Comparison of ENCODE assay signal across 8 mouse cellular contexts in genomic region chrX:105079151-105079550, GRCm38 (mm10). TPM values are rescaled to one million over a fixed set of nuclear protein-coding genes. Genes with fewer than 3 reads are reported as not detected.
DNase-seq lines count a peak whose midpoint lies in the region; ATAC-seq and TF ChIP-seq lines count a peak whose summit lies in the region.

No protein-coding gene starts in this region.

- H3K36me3 ChIP-seq in heart, embryonic 12.5 days: peaks cover 11% of the 10 kb centered on the region; the same call in 1 of the 2 replicates
- peaks cover 4 to 20% of the 10 kb centered on the region in 2 experiments for H3K36me3 ChIP-seq in MEL (ENCODE audit: control insufficient read depth in 1 of 2, insufficient read depth in 2 of 2, low read length in 2 of 2)
- peaks cover 2% of the 10 kb centered on the region; the same call in 1 of the 2 replicates for H3K36me3 ChIP-seq in heart, embryonic 16.5 days (ENCODE audit: control insufficient read depth, insufficient read depth)

- peak overlapping the region; percentile 65 for H3K9ac ChIP-seq in heart, embryonic 12.5 days
- peak overlapping the region; percentile 72 for H3K9ac ChIP-seq in MEL (ENCODE audit: control insufficient read depth, low read depth, low read length, poor library complexity, severe bottlenecking)
- peak overlapping the region; percentile 70 for H3K9ac ChIP-seq in heart, embryonic 16.5 days (ENCODE audit: low read length)

- no peaks in the 10 kb centered on the region for H3K9me3 ChIP-seq in heart, embryonic 12.5 days (replicated peaks)
- no peaks in the 10 kb centered on the region for H3K9me3 ChIP-seq in MEL (replicated peaks; ENCODE audit: insufficient read depth, low read length)
- H3K9me3 ChIP-seq in heart, embryonic 16.5 days (replicated peaks; ENCODE audit: control insufficient read depth, low read length): no peaks in the 10 kb centered on the region

- TF ChIP-seq CTCF in MEL (IDR thresholded peaks at IDR 0.05 in 2 of 3, conservative IDR thresholded peaks at IDR 0.05 in 1 of 3; ENCODE audit: control insufficient read depth in 1 of 3, insufficient read depth in 1 of 3, low read depth in 2 of 3, low read length in 3 of 3, poor library complexity in 1 of 3, severe bottlenecking in 1 of 3): no peak

- TF ChIP-seq POLR2A in MEL (IDR thresholded peaks at IDR 0.05; ENCODE audit: control insufficient read depth in 1 of 2, insufficient read depth in 1 of 2, low read depth in 1 of 2, low read length in 2 of 2, poor library complexity in 1 of 2): no peak

- H3K4me2 ChIP-seq in heart, embryonic 12.5 days: peak overlapping the region; percentile 79
- peak overlapping the region; percentile 92 for H3K4me2 ChIP-seq in heart, embryonic 16.5 days (ENCODE audit: low read depth, low read length)

- WGBS in heart, embryonic 12.5 days: 5% methylated on average over 12 of the region's 12 CpGs
- WGBS in heart, embryonic 16.5 days: 4% methylated on average over 12 of the region's 12 CpGs

- DNase-seq in heart, postnatal 10 days: no peak
- no peak for DNase-seq in MEL (ENCODE audit: low read depth, low spot score)
- peak; percentile 2 for DNase-seq in lung, postnatal 25 days (ENCODE audit: low spot score)
- no peak for DNase-seq in testis, postnatal 10 days (ENCODE audit: low spot score)
- DNase-seq in embryo, embryonic 11 days: no peak
- no peak for DNase-seq in left cerebral cortex, adult 8-10 months (ENCODE audit: low spot score in 2 of 2)

- H3K27me3 ChIP-seq in heart, embryonic 12.5 days (replicated peaks): no peaks in the 10 kb centered on the region
- no peaks in the 10 kb centered on the region for H3K27me3 ChIP-seq in MEL (ENCODE audit: control insufficient read depth in 1 of 2, insufficient read depth in 2 of 2, low read length in 2 of 2)
- no peaks in the 10 kb centered on the region for H3K27me3 ChIP-seq in heart, embryonic 16.5 days (ENCODE audit: control insufficient read depth, insufficient read depth, low read length)

- no peak for TF ChIP-seq RAD21 in MEL (IDR thresholded peaks at IDR 0.05; ENCODE audit: low read depth, low read length)

- peaks cover 11% of the 10 kb centered on the region for H3K79me2 ChIP-seq in MEL (ENCODE audit: control insufficient read depth, insufficient read depth, low read length, poor library complexity)

- no peak for TF ChIP-seq EP300 in MEL (IDR thresholded peaks at IDR 0.05; ENCODE audit: low read depth in 1 of 2, low read length in 2 of 2)

- intact Hi-C loops in heart, postnatal 10 days (cut with DNase I): no loop called here

- peak overlapping the region; percentile 57 for H3K4me3 ChIP-seq in heart, embryonic 12.5 days
- peak overlapping the region; percentile 66 to 93 for H3K4me3 ChIP-seq in MEL (ENCODE audit: control insufficient read depth in 1 of 2, insufficient read depth in 1 of 2, low read depth in 2 of 2, low read length in 2 of 2)
- H3K4me3 ChIP-seq in heart, embryonic 16.5 days (ENCODE audit: low read length): peak overlapping the region; percentile 72

- no peak overlapping the region for H3K27ac ChIP-seq in heart, embryonic 12.5 days (ENCODE audit: poor library complexity, severe bottlenecking)
- peak overlapping the region; percentile 62 for H3K27ac ChIP-seq in MEL (ENCODE audit: control insufficient read depth, low read depth, low read length)
- no peak overlapping the region for H3K27ac ChIP-seq in heart, embryonic 16.5 days (ENCODE audit: low read length)

- H3K4me1 ChIP-seq in heart, embryonic 12.5 days (replicated peaks): peaks cover 3% of the 10 kb centered on the region; the same call in 1 of the 2 replicates
- peaks cover 0 to 2% of the 10 kb centered on the region in 2 experiments; a peak in 2 of 4 replicates for H3K4me1 ChIP-seq in MEL (ENCODE audit: control insufficient read depth in 1 of 2, insufficient read depth in 2 of 2, low read length in 2 of 2)
- peaks cover 6% of the 10 kb centered on the region for H3K4me1 ChIP-seq in heart, embryonic 16.5 days (ENCODE audit: control insufficient read depth, insufficient read depth, low read length)

- ATAC-seq in heart, embryonic 12.5 days (ENCODE audit: insufficient number of reproducible peaks, low FRiP score): no peak
- ATAC-seq in heart, embryonic 16.5 days (replicated peaks; ENCODE audit: extremely low read depth, insufficient read depth, low FRiP score): peak; percentile 24; the same call in 1 of the 2 replicates

TF ChIP-seq in MEL, 35 proteins besides CTCF, POLR2A, EP300 and RAD21:
- no peak for TF ChIP-seq SMC3 (IDR thresholded peaks at IDR 0.05; ENCODE audit: low read depth, low read length)
- TF ChIP-seq POLR2AphosphoS5 (IDR thresholded peaks at IDR 0.05; ENCODE audit: borderline replicate concordance, low read depth, low read length): no peak

RNA-seq across cellular contexts. Expression of gene Pbdc1, which starts 0.4 kb away (rescaled TPM):
- 40.5 and 41.7 TPM in 2 replicates for polyA plus RNA-seq in heart, embryonic 12.5 days (2016; fragmentation: Nextera tagmentation; extraction: Ambion mirVana)
- total RNA-seq in heart, postnatal 10 days (2021): 10 to 100 TPM in 1 of 2 experiments, 1 to 10 TPM in 1; 8.9 to 11.6 TPM
- total RNA-seq in MEL (2012; rRNA removed): 43.8 and 45.4 TPM in 2 replicates
- polyA plus RNA-seq in MEL (2012; ENCODE audit: insufficient read depth in 1 of 2, insufficient read length in 2 of 2, low read depth in 1 of 2, low replicate concordance in 2 of 2, missing spikeins in 1 of 2): 10 to 100 TPM in 1 of 2 experiments, not detected in 1; 54.8 TPM
- polyA plus RNA-seq in heart, embryonic 16.5 days (2015; fragmentation: Nextera tagmentation; extraction: Ambion mirVana): 34.3 and 37.2 TPM in 2 replicates
- 10 to 100 TPM; 16.8 to 20.6 (median 19.5) TPM for total RNA-seq in left cerebral cortex, adult 8-10 months (2022)

RNA-seq across cellular contexts. Expression of gene Magee1, which starts 41.0 kb away (rescaled TPM):
- polyA plus RNA-seq in heart, embryonic 12.5 days (2016; fragmentation: Nextera tagmentation; extraction: Ambion mirVana): 17.1 and 17.6 TPM in 2 replicates
- 1 to 10 TPM; 6.6 to 9.2 TPM for total RNA-seq in heart, postnatal 10 days (2021)
- 0.33 and 0.35 TPM in 2 replicates for total RNA-seq in MEL (2012; rRNA removed)
- polyA plus RNA-seq in MEL (2012; ENCODE audit: insufficient read depth in 1 of 2, insufficient read length in 2 of 2, low read depth in 1 of 2, low replicate concordance in 2 of 2, missing spikeins in 1 of 2): under 1 TPM in 1 of 2 experiments, not detected in 1; 0.89 TPM
- polyA plus RNA-seq in heart, embryonic 16.5 days (2015; fragmentation: Nextera tagmentation; extraction: Ambion mirVana): 12.4 and 14.0 TPM in 2 replicates
- 100 to 1,000 TPM; 154 to 159 (median 158) TPM for total RNA-seq in left cerebral cortex, adult 8-10 months (2022)

Comparison
In these comparisons a context has a peak if more than half of its experiments do, and no peak if none do; other contexts are left out.
1. RNA of gene Magee1, which starts 41.0 kb away (total RNA-seq): 154 to 159 TPM in left cerebral cortex, adult 8-10 months; 6.6 to 9.2 TPM in heart, postnatal 10 days and 0.33 to 0.35 TPM in MEL; every median in the first group is over 10 times any median in the second.
2. Peak in every context shown above with its lines, with median percentiles within 50 percentile points of each other: H3K4me3 ChIP-seq and H3K9ac ChIP-seq.